Mouse (Mus musculus) cerebellum, adult 11-12 months (tissue): ENCODE data around the gene Klc1.

Experiments used
- DNase-seq: peaks from one replicate; pipeline ENCODE4 v3.0.0; 2022

Klc1 gene

GRCm38 (mm10) chr12:111814769-111815762 lies 56.4 kb downstream of the Klc1 start:
- DNase-seq, result peak; percentile 53

DNA sequence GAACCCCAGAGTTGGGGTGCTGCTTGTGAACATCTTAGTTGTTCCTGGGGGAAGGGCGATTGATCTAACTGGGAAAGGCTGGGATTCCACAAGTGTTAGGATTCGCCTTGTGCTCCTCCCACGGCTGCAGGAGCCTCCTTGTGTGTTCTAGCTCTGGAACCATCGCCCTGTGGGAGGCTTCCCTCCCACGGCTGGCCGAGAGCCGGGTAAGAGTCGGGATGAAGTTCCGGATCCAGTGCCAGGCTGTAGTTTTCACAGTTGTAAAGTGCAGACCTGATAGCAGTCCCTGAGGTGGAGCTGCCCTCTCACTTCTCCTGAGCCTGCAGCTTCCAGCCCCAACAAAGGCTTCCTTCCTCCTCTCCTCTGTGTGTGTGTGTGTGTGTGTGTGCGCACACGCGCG lies 57.9 kb downstream of the Klc1 start:
- peak; percentile 35 for DNase-seq

DNA sequence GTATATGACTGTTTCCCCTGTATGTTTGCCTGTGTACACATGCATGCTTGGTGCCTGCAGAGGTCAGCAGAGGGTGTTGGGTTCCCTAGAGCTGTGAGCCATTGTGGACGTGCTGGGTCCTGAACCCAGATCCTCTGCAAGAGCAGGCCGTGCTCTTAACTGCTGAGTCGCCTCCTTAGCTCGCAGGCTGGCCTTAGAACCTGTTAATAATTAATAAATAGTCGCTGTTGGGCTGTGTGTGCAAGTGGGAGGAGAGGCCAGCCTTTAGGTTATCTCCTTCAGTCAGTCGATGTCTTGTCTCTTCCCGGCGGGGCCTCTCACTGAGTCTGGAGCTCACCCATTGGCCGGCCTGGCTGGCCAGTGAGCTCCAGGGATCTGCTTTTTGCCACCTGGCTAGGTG lies 58.3 kb downstream of the Klc1 start:
- DNase-seq, result no peak

- DNase-seq, result no peak
These were observed 59.3 kb downstream of the Klc1 start for GRCm38 (mm10) chr12:111817991-111818390.

- peak; percentile 55 for DNase-seq
These were observed 61.3 kb downstream of the Klc1 start for GRCm38 (mm10) chr12:111819936-111820335.

DNA sequence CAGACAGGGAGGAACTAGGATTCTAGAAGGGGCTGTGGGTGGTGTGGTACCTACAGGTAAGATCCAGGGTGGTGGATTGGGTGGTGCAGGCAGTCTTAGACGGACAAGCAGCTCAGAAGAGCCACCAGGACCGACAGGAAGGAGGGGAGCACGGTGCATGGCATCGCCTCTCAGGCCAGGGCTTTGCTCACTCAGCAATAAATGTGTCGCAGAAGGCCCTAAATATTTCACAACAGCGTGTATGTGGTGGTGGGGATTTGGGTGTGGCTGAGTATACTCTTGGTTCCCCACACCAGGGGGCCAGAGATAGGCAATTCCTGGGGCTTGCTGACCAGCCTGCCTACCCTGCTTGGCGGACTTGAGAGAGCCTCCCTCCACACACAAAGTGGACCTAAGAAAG lies 62.1 kb downstream of the Klc1 start:
- DNase-seq, result no peak

DNA sequence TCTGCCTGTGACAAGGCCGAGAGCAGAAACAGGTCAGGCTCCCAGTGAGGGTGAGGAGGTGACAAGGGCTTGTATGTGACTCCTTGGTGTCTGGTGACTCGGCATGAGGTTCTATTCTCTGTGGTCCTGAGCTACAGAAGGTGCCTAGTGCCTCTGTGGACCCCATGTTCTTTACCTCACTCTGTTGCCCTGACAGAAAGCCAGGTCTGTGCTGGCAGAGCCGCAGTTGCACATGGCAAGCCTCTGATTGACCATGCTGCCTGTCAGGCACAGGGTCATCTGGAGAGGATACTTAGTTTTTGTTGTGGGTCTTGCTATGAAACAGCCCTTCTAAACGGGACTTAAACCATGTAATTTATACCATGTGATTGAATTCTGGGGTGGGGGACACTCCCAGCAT lies 63.3 kb downstream of the Klc1 start:
- DNase-seq, result no peak

GRCm38 (mm10) chr12:111827556-111827955 lies 68.9 kb downstream of the Klc1 start:
- DNase-seq, result no peak

GRCm38 (mm10) chr12:111829447-111829846 lies 70.8 kb downstream of the Klc1 start:
- no peak for DNase-seq

DNA sequence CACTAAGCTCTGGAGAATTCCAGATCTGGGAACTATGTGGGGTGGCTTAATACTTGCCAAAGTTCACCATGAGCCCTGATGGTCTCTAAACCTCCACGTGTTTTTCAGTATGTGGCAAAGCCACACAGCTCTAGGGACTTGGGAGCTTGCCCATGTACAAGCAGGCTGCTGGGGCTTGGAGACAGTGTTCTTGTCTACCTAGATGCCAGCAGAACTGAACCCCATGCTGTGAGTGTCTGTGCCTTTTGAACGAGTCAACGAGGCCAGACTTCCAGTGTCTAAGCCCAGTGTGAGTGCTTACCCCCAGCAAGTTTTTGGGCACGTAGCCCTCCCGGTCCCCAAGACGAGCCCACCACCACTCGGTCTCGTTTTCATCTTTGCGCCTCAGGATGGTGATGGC lies 71.3 kb downstream of the Klc1 start:
- peak; percentile 71 for DNase-seq

DNA sequence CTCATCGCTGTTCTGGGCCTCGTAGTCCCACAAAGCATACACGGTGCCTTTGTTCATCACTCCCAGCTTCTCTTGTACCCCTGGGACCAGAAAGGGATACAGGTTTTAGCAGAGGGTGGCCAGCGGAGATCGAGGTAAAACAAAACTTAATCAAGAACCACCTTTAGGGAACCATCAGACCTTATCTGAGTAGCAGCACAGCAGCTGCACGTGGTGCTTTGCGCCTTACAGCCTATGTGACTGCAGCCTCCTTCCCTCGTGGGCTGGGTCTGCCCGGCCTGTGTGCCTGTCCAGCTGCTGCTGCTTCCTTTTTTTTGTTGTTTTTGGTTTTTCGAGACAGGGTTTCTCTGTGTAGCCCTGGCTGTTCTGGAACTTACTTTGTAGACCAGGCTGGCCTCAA lies 71.7 kb downstream of the Klc1 start:
- no peak for DNase-seq

DNA sequence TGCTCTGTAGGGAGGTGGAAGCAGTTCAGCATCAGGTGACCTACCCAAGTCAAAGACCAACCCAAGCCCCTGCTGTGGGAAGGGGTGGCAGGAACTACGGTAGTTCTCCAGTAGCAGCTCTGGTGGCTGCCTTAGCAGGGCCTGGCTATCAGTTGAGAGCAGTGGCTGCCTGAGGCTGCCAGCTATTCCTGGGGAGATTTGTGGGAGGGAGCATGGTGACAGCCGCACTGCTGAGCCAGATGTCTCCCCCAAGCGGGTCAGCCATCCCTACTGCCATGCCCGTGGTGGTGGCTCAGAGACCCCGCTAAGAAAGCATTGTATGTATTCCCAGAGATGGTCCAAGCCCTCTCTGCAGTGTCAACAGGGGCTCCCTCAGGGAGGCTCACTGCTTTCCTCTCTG lies 74.0 kb downstream of the Klc1 start:
- DNase-seq, result no peak

DNA sequence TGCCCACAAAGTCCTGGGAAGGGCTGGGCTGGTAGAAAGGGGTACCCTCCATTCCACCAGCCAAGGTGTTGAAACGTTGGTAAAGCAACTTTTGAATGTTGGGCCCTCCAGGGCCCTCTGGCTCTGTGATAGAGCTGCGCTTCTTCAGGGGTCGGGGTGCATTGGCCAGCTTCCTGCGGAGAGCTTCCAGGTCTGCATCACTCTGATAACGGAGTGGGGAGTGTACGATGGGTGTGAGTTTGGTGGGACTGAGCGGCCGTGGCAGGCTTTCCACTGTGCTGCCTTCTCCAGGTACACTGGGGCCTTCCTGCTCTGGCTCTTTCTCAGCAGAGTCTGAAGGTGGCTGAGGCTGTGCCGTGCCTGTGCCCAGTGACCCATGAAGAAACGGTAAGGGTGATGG lies 74.8 kb downstream of the Klc1 start:
- no peak for DNase-seq

- DNase-seq, result no peak
These were observed 84.2 kb downstream of the Klc1 start for GRCm38 (mm10) chr12:111842565-111843433.

DNA sequence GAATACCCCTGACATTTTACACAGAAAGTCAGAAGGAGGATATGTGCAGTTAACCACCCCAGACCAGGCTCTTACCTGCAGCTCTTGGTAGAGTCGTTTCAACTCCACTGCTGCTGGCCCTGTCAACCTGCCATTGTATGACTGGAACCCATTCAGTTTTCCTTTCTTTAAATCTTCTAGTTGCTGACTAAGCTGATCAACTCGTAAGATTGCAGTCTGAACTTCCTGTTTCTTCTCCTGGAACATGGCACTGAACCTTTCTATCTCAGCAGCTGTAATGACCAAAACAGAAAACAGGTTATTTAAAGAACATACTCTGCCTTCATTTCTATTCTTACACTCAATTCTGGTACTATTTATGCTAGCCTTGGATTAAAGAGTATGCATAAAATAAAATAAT lies 84.8 kb downstream of the Klc1 start:
- DNase-seq, result no peak

GRCm38 (mm10) chr12:111845953-111846352 lies 87.3 kb downstream of the Klc1 start:
- no peak for DNase-seq

DNA sequence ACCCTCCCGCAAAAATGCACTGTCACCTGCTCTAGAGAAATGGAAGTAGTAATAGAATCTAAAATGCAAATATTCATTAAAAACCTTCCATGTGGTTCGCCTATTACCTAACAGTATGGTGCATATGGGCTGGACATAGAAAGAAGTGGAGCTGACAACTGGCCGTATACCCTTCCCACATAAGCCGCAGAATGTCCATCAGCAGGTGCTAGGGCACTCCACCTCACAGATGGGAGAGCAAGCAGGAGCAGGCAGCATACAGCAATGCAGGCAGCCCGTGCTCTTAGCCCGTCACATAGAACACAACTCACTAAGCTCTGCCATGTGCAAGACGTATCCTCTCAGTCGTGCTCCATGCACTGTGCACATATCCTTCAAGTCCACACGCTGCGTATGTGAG lies 88.2 kb downstream of the Klc1 start:
- DNase-seq, result no peak

- DNase-seq, result peak; percentile 54
These were observed 89.7 kb downstream of the Klc1 start for GRCm38 (mm10) chr12:111848300-111848798.

DNA sequence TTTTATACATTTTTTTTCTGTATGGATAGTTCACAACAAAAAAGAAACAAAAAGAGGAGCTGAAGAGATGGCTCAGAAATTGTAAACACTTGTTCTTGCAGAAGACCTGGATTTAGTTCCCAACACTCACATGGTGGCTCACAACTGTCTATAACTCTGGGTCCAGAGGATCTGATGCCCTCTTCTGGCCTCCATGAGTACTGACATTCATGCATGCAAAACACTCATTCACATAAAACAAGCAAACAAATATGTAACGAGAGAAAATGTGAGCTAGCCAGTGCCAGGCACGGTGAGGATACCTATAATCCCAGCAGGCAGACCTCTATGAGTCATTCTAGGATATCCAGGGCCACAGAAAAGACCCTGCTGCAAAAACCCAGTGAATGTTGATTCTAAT lies 92.6 kb downstream of the Klc1 start:
- DNase-seq, result no peak

DNA sequence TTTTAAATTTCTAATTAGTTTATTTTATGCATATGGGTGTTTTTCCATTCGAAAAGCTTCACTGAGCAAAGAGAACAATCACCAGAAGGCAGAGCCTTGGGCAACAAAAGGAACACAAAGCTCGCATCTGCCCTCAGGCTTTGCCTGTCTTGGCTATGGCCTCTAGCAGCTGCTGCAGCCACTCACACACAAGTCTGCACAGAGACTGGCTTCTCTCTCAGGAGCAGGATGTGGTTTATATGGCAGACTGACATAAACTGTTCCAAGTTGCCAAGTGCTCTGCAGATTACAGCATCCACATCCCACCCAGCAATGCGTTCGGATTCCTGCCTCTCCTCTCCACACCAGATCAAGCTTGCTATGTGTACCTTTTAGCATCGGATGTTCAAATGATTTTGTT lies 93.1 kb downstream of the Klc1 start:
- no peak for DNase-seq

- no peak for DNase-seq
These were observed 94.4 kb downstream of the Klc1 start for GRCm38 (mm10) chr12:111853011-111853436.

DNA sequence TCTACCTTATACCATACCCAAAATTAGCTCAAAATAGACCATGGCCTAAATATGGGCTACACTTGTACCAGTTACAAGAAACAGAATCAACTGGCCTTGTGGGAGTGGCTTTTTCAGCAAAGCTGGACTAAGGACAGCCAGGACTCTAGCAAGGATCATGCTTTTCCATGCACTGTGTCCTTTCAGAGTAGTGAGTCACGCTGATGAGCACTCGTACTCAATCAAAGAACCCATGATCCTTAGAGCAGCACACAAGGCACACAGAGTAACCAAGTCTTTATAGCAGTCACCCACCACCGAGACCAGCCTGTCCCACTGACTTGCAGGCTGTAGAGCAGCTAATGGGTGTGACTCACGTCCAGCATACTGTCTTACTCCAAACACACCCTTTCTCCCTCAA lies 94.9 kb downstream of the Klc1 start:
- no peak for DNase-seq

GRCm38 (mm10) chr12:111855448-111855847 lies 96.8 kb downstream of the Klc1 start:
- no peak for DNase-seq
